Mouse (Mus musculus) pancreas, adult 10 weeks (tissue): ENCODE measurements around the gene 4930513O06Rik. TPM values are rescaled to one million over a fixed set of nuclear protein-coding genes. Genes with fewer than 3 reads are reported as not detected.

Experiments used
- polyA plus RNA-seq: library from polyadenylated mRNA; stranded (reverse); fragments of 350-450 nt; fragmentation: Illumina TruSeq; extraction: RNeasy Lipid Tissue Mini Kit (QIAGEN cat#74804); gene quantifications from one replicate; pipeline ENCODE4 v1.2.3, GENCODE M21; 2015; ENCODE audit warnings: low read depth, low replicate concordance; ENCODE audit not compliant: insufficient read depth

Gene 4930513O06Rik
- not detected for polyA plus RNA-seq

DNA sequence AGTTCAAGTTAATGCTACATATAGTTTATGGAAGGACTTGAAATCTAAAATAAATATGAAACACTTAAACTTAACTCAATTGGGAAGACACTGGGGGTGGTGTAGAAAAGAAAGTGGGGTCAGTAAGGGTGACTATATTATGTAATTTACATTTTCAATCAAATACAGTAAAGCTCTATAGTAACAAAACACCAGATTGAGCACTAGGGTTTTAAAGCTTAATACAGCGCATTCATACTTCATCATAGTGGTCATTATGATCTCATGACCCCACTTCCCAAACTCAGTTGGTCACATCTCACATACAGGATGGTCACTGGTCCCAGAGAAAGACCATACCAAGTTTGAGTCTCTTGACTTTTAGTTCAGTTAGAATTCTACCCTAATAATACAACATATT, at the start of gene 4930513O06Rik:
Gene 4930513O06Rik, plus strand, starts transcription at position 301 of the 400 bp plus-strand sequence.

DNA sequence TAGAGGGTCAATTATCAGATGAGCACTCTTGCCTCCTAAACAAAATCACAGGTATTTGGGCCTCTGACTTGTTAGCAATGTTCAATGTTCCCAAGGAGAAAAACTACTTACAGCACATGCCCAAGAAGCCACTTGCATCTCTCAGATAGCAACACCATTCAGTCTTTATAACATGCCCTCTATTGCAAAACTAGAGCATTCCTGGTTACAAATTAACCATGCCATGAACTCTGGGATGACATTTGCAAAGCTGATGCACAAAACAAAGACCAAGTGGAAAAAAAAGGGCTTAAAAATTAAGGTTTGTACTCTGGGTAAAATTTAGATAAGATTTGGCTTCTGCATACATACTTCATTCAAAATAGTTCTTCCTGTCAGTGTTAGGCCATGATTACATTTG, 966 bp upstream of the 4930513O06Rik start, which contains the start of gene Serpina7:
Gene Serpina7, minus strand, starts transcription at position 160 of the 400 bp plus-strand sequence.

Other genes with a start within 250 kb of the 4930513O06Rik start
- 0.13 TPM for gene Nrk, start 171.8 kb upstream of the 4930513O06Rik start, polyA plus RNA-seq
- gene Serpina7, start 1.0 kb upstream of the 4930513O06Rik start, polyA plus RNA-seq: not detected
- not detected for gene 4933428M09Rik, start 93.0 kb downstream of the 4930513O06Rik start, polyA plus RNA-seq
- gene Mum1l1, start 123.8 kb downstream of the 4930513O06Rik start, polyA plus RNA-seq: 0.54 TPM
- not detected for gene Trap1a, start 247.4 kb downstream of the 4930513O06Rik start, polyA plus RNA-seq